Mouse (Mus musculus) thymus, postnatal 4 days (tissue): ENCODE measurements around the gene Agtpbp1.
A peak's percentile ranks its signal among the peaks of the same experiment; 100 is the strongest.

ENCODE experiments used
- DNase-seq: peaks from one replicate; pipeline ENCODE4 v3.0.0; 2021

The Agtpbp1 gene

GRCm38 (mm10) chr13:59530491-59530890 is 54.5 kb downstream of the Agtpbp1 start:
- no peak for DNase-seq

- DNase-seq: no peak
Observed at GRCm38 (mm10) chr13:59521271-59522064, 63.6 kb downstream of the Agtpbp1 start.

DNA sequence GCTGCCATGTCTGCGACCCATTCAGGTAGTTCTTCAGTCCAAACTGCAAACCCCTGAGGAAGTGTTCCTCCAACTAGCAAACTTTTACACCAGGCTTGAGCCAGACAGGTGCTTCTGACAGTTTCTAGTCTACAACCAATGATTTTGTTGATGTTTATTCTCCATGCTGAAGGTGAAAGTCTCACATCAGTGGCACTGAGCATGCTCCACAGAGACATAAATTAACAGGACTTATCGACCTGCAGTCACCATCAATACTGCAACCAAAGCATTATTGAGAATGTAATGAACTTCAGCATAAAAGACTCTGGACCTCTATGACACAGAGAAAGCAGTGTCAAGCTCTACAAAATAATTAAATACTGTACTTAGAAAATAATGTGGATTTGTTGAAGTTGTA is 64.2 kb downstream of the Agtpbp1 start:
- no peak for DNase-seq

DNA sequence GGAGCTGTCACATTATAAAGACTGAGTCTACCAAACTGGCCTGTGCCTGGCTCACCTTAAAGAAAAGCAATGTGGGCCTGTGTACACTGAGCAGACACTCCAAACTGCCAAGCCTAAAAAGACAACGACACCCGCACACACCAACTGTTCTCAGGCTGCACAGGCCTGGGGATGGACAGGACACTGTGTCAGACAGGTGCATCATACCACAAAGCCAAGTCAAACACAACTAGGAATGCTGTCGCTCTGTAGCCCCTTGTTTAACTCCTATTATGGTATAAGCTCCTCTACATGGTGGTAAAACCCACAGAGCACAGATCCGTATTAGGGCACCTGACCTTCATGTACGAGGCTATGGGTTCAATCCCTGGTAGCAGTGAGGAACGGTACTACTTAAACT is 65.5 kb downstream of the Agtpbp1 start:
- no peak for DNase-seq

GRCm38 (mm10) chr13:59518016-59518415 is 67.0 kb downstream of the Agtpbp1 start:
- no peak for DNase-seq

GRCm38 (mm10) chr13:59515074-59515473 is 70.0 kb downstream of the Agtpbp1 start:
- peak; percentile 70 for DNase-seq

- no peak for DNase-seq
Observed at GRCm38 (mm10) chr13:59509644-59510366, 75.2 kb downstream of the Agtpbp1 start.

DNA sequence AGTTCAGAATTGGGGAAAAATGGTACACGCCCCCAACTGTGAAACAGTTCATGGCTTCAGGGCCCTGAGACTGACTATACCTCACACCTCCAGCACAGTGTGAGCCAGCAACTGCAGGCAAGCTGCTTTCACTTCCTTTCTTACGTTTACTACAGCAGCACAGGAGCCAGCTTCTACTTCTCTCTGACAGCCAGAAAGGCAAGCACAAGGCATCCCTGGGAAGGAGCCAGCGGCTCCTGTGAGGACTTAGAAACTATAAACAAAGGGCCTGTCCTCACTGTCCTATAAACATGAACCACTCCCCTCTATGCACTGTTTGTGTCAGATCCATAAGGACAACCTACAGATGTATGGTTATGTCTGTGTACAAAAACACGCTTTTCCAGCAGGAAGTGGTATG is 76.4 kb downstream of the Agtpbp1 start:
- DNase-seq: peak; percentile 28

- DNase-seq: no peak
Observed at GRCm38 (mm10) chr13:59506450-59506849, 78.6 kb downstream of the Agtpbp1 start.

DNA sequence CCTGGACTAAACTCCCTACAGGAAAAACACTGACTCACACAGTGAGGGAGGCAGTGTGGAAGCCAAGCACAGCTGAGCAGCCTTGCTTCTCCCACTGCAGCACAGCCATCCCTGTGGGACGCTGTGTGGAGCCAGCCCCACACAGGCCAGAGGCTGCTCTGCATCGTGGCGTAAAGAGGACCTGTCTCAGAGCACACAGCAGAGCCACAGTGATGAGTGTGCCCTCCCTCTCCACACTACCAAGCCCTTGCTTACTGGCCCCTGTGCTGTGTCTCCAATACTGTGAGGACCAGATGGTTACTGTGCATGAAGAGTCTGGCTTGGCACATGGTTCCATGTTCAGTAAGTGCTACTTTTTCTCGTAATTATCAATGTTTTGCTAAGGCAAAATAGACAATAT is 79.2 kb downstream of the Agtpbp1 start:
- no peak for DNase-seq

DNA sequence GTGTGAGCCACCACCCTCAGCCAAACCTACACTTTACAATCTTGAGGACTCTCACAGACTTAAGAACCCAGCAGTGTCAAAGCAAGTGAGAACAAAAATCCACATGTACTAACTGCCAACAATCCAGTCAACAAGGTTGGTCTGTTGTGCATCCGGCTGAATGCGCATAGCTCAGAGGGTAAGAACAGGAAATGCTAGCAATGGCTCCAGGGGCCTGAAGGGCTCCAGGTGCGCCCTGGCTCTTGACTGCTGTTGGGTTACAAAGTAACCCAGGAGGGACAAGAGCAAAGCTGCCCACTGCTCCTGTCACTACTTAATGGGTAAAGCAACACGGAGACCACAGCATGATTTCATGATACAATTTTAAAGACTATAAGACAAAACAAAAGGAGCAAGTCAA is 81.4 kb downstream of the Agtpbp1 start:
- DNase-seq: peak; percentile 66

GRCm38 (mm10) chr13:59499831-59500230 is 85.2 kb downstream of the Agtpbp1 start:
- DNase-seq: no peak

DNA sequence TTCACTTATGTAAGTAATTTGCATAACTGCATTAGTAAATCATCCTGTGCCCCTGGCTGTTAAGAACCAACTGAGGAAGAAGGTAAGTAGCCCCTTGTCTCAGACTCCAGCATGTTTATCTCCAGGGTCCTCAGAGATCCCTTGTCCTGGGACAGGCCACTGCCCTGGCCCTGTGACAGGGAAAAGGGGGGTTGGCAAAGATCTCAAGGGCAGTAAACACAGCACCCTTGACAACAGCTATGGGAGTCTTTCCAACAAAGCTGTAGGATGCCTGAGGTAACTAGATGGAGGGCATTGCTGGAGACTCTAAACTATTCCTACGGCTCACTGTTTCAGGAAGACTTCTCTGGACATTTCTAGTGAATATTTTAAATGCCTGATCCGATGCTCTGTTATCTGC is 85.7 kb downstream of the Agtpbp1 start:
- no peak for DNase-seq

DNA sequence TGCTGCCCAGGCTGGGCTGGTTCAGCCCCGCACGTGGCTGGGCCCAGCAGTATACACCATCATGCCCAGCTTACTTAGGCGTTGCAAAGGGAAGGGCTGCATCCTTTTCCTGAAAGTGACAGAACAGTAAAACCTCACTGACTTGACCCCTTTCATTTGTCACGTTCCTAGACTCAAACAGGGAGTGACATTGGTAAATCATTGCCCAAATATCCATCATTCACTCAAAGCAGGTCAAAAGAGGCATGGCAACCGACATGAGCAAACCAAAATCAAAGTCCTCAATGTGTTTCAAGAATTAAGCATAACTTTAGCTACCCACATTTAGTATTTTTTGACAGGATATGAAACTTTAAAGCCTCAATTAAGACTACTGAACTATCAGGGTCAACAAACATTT is 86.8 kb downstream of the Agtpbp1 start:
- DNase-seq: no peak

DNA sequence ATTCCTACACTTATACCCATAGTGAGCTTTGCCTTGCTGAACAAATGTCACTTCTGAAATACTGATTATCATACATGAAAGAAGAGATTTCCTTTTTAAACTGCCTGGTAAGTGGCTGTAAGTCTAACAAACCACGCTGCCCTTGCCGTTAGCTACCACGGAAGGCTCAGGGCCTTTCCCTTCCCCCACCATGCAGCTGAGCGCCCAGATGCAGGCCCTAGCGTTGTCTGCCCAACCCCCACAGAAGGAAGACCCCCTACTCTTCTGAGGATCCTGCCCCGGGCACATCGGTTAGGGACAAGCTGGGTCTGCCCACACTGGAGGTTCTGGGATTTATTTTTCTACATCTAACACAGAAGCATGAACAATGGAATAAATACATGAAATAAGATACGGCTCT is 89.2 kb downstream of the Agtpbp1 start:
- peak; percentile 30 for DNase-seq

DNA sequence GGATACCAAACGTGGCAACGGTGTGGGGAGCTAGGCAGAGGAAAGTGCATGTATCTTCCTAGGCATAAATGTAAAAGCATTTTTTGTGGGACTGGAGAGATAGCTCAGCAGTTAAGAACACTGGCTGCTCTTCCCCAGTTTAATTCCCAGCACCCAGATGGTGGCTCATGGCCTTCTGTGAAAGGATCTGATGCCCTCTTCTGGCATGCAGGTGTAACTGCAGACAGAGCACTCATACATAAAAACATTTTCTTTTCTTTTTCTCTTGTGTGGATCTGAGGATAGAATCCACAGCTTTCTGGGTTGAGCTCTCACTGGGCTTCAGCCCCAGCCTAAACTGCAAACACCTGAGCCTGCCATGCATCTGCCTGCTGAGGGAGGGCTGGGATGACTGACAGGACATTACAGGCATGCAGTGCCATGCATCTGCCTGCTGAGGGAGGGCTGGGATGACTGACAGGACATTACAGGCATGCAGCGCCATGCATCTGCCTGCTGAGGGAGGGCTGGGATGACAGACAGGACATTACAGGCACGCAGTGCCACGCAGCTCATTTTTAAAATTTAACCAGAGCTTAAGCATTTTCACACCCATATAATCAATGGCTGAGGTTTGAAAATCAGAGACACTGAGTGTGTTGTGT is 90.3 kb downstream of the Agtpbp1 start:
- no peak for DNase-seq

DNA sequence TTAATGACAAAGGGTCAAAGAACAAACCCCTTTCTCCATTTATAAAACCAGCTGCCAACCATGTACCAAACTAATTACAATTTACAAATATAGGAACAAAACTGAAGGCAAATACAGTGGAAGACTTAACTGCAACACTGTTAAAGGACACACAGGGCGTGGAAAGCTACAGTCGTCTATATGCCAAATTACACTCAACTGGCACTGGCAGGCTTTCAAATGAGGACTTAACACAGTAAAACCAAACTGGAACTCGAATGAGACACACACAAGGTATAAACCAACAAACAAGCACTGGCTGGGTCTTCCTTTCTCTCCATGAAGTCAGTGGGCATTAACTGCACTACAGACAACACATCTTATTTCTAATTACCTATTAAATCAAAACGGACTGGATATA is 94.3 kb downstream of the Agtpbp1 start:
- no peak for DNase-seq

GRCm38 (mm10) chr13:59489143-59489542 is 95.9 kb downstream of the Agtpbp1 start:
- no peak for DNase-seq

GRCm38 (mm10) chr13:59487287-59487686 is 97.7 kb downstream of the Agtpbp1 start:
- DNase-seq: no peak

GRCm38 (mm10) chr13:59486243-59486642 is 98.8 kb downstream of the Agtpbp1 start:
- no peak for DNase-seq

- DNase-seq: no peak
Observed at GRCm38 (mm10) chr13:59485456-59485855, 99.6 kb downstream of the Agtpbp1 start.

- DNase-seq: no peak
Observed at GRCm38 (mm10) chr13:59481484-59481855, 103.6 kb downstream of the Agtpbp1 start.

DNA sequence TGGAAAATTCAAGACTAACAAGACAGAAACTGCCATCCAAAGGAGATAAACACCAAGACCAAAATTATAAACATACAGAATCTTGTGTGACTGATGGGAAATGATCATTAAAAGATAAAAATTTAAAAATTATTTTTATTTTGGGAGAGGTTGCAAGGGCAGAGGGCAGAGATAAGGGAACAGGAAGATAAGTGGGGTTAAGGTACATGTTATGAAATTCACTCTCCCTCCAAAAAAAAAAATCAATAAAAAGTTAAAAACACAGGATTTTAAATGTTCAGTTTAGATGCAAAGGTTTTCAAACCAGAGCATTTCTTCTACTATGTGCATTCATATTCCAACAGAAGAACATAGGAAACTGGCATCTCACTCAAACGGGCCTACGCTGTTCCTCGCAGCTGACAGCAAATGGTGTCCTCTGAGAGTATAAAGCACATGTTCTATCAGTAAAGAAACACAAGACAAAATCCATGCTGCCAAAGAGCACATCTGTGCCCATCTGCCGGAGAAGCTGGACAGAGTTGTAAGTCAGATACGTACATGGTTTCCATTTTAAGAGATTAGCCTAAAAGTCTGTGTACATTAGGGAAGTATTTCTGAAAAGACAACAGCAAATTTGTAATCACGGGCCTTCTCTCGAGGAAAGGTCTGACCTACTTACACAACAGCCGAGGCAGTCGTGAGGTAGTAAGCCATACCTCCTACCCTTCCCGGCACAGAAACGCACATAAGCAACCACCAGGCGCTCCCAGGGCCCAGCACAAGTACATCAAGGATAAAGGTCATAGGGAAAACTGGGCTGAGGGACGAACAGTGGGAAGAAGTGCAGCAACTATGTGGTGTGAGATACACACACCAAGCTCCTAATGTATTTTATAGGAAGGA is 104.2 kb downstream of the Agtpbp1 start:
- no peak for DNase-seq
